Mouse (Mus musculus) urinary bladder, postnatal 36 days (tissue): ENCODE measurements at regions not wholly inside any gene's neighbourhood (a gene's known extent, or its start where the extent isn't known, plus 50 kb on each side); places are given as distances from the start of the nearest gene placed in this dataset.
A peak's percentile ranks its signal among the peaks of the same experiment; 100 is the strongest.

Experiments used
- DNase-seq, 2 experiments: peaks; one replicate each; pipeline ENCODE4 v3.0.0; 2022; ENCODE audit warnings: low spot score in 2 of 2, mixed read lengths in 1 of 2

DNA sequence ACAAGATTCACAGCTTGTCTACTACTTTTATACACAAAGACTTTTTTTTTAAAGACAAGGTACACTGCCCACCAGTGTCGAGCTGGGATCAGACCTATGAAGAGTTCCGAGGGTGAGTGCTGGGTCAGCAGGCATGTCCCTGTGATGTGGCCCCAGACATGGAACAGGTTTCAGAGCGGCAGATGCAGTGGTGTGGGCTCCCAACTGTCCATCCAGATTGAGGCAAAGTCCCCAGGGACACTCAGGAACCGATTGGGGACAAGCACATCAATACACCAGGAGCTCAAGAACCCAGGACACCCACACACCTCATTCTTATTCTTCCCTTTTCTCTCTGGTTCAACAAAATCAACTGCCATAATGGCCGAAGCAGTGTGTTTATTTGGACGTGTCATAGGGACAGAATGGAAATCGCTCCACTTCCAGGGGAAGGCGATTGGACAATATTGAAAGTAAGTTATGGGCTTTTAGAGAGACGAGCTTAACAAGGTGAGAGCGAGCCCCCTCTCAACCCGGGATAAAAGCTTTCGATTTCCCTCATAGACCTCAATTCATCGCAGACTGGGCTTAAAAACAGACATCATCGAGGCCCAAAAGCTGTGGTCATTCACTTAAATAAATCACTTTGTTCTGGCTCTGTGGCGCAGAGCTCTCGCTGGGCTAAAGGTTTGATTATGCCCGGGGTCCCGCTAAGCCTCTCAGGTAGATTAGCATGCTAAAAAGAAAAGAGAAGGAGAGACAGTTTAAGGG lies 127.6 kb upstream of the Zdhhc25 start:
- DNase-seq: no peak

DNA sequence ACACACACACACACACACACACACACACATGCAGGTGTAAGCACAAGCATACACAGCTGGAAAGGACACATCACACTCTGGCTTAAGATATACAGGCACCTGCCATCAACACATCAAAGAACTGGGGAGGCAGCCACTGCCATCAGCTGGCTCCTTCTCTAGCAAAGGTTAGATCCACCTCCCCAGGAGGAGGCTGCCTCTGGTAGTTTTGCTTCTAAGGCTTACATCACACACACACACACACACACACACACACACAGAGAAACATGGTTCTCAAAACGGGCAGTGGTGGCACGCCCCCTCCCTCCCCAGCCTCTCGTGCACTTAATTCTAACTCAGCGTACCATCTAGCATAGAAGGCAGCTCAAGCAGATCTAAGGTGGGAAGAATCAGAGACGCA lies 126.9 kb upstream of the Zdhhc25 start:
- DNase-seq: no peak

DNA sequence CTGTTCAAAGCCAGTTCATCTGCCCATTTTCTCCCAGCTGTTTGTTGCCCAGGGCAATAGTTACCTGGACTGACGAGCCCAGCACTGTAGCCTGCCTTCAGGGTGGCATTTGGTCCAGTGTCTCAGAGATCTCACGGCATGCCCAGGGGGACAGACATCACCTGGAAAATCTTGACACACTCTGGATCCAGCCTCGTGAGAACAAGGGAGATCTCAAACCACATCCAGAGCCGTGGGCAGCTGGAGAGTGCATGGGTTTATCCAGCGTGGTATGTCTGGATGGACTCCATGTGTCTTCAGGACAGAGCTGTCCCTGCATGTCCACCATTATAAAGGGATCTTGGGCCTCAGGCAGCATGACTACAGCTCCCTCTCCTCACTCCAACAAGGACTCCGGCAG lies 116.6 kb upstream of the Zdhhc25 start:
- DNase-seq: no peak

DNA sequence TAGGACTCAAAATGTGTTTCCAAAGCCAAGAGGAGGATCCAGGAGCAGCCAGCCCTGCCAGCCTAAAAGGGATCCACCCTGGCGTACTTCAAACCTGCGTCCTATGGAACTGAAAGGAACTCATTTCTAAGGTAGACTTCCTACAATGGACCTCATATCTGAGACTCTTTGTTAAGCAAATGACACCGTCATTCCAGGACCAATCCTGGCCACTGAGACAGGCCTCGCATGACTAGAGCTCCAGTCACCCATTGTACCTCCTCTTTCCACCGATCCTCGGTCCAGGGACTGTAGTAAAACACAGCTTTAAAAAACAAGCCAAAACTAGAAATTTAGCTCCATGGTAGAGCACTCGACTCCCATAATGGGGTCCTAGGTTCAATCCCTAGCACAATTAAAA lies 110.4 kb upstream of the Zdhhc25 start:
- DNase-seq: no peak

DNA sequence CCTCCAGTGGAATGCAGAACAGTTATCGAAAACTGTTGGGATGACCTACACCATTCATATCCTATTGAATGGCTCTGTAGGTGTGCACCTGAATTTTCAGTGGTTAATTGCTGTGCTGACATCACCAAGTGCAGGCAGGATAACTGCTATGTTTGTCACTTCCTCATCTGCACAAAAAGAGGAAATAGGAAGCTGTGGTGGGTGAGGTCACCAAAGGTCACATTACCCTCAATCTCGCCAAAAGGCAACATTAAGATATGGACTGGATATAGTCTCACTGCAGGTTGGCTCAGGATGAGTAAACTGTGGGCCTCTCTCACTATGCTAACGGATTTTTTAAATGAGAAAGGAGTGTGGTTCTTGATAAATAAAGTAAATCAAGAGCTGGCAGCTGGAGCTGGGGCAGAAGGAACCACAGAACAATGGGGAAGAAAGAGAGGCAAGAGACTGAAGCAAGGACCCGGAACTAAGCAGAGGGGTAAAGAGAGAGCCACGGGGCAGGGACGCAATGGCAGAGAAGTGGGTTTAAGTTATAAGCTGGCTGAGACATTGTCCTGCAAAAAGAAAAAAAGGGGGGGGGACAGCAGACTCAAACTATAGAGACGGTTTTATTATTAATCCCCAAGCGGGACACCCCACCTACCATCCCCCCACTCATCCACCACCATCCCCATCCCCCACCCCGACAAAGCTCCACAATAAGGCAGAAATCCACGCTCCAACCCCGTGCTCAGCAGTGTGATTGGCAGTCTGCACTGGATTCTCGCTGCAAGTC lies 109.6 kb upstream of the Zdhhc25 start:
- no peak for DNase-seq

DNA sequence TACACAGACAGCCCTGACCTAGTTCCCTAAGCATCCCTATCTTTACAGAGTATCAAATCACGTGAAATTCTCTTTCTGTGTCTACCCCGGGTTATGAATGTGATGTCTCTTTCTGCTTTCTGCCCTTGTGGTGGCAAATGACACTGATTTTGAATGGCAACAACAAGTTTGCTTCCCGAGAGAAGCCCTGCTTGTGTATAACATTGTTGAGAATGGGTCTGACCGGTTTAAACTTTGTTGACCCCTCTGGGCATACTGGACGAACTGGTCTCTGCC lies 109.1 kb upstream of the Zdhhc25 start:
- DNase-seq: no peak

DNA sequence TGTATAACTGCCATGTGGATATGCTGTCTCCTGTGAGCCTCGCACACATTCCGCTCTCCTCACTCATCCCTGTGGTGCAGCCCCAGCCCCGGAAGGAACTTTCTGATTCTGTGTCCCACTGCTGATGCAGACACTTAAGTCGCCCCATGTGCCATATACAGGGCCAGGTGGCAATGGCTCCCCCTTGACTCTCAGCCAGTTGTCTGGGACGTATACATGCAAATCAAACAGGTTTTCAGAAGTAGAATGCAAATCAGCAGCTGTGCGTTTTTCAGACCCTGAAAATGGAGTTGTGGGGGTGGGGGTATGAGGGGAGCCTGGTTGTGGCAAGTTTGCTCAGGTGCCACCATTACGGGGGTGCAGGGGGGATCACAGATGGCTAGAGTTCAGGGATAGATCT lies 102.1 kb upstream of the Zdhhc25 start:
- no peak for DNase-seq

DNA sequence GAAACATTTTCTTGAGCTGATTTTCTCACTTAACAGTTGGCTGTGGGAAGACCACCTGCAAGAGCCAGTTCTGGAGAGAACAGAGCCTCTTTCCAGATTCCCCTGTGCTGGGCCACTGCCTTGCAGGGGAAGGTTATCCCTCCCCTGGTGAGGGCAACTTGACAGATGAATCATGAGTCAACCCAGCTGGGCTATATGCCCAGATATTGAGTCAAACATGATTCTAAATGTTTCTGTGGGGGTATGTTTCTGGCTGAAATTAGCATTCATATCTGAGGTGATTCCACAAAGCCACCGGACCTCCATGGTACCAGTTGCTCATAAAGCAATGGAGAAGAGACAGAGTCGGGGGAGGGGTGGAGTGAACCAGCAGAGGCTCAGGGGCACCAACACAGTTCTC lies 97.8 kb upstream of the Zdhhc25 start:
- DNase-seq: peak in 1 of 2 experiments; percentile 2

DNA sequence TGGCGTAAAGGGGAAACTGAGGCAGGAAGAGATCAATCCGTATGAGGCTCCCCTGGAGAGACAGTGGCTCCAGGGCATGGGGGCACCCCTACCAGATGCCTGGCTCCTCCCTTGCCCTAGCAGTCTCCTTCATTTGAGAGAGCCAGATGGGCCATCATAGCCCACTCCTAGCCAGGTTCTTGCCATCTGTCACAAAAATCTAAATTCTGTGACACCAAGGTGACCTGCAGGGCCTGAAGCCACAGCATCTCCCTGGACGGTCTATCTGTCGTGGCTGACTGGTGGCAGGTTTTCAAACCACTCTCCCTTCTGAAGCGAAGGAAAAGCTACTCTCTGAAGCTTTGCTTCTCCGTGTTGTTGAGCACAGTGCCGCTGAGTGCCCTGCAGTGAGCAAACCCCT lies 96.2 kb upstream of the Zdhhc25 start:
- no peak for DNase-seq

DNA sequence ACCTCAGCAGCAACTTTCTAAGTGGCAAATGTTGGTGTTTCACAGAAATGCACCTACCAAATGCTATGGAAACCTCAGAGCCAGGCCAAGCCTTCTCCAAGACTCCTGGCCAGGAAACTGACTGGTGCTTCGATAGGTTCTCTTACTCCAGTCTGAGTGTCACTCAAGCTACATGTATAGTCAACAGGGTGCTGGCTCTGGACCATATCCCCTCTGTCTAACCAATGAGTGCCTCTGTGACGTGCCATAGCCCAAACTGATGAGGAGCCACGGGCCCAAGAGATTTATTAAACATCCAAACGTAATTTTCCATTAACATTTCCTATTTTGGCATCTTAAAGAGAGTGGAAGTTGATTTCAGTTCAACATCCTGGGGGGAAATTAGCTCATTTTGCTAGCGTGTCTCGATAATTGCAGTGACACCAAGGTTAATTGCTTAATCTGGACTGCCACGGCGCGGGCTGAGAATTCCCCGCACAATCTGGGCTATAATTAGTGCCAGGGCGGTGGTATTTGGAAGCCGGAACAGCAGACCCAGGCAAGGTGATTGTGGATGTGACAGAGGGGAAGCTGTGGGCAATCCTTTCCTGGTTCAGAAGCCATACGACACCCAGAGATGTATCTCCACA lies 94.5 kb upstream of the Zdhhc25 start:
- DNase-seq: no peak

DNA sequence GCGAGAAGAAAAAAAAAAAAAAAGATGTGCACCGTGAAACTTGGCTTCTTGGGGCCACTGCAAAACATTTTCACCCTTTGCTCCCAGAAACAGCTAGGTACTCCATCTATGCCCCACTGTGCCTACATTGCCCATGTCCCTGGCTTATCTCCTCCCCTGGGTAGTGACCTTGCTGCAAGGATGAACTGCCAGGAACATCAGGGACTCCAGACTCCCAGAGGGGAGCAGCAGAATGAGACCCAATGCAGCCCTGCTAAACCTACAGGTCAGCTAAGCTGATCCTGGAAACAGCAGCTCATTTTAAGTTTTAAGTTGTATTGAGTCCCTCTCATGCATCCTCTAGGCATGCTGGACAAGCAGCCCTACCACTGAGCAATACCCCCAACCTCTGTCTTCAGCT lies 92.2 kb upstream of the Zdhhc25 start:
- DNase-seq: no peak

DNA sequence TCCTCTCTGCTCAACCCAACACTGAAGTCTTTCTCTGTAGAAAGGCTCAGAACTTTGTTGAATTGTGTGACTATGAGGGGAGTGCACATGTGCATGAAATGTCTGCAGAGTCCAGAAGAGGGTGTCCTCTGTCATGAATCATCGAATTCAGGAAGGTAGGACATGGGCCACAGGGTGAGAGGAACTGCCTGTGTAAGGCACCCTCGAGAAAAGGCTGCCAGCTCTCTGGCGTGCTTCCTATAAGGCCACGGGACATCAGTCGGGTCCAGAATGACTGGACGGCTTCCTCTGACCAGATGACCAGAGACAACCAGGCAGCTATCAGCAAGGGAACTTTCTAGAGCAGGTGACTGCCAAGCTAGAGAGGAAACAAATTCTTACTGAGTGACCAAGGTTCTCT lies 91.1 kb upstream of the Zdhhc25 start:
- DNase-seq: peak in 1 of 2 experiments; percentile 9

DNA sequence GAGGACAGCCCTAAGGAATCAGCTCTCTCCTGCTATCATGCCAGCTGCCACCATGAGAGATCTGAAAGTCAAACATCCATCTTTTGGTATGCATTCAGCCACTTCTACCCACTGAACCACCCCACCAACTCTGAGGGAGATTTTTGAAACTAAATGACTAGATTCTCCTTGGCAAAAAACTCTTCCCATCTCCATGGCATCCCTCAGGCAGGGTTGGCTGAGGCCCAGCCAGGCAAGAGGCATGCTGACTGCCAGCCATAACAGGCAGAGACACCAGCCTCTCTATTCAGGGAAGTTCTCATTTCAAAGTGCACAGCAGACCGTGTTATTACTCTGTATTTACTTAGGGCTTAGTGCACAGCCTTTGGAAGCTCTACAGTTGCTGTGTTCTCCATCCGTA lies 90.5 kb upstream of the Zdhhc25 start:
- DNase-seq: no peak

DNA sequence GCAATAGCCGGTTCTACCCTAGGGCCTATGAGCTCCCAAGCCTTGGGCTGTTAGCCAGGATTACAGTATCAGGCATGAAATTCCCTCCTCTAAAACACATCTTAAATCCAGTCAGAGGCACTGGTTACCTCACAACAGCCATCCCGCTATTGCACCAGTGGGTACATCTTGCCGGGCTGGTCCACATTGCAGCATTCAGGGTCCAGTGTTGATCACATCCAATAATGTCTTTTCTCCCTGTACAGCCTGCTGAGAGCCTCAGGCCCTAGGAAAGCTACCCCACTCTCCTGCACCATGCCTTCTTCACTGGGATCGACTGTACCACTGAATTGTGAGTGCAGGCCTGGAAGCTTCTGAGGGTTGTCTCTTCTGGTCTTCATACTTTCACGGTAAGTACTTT lies 86.0 kb upstream of the Zdhhc25 start:
- no peak for DNase-seq

DNA sequence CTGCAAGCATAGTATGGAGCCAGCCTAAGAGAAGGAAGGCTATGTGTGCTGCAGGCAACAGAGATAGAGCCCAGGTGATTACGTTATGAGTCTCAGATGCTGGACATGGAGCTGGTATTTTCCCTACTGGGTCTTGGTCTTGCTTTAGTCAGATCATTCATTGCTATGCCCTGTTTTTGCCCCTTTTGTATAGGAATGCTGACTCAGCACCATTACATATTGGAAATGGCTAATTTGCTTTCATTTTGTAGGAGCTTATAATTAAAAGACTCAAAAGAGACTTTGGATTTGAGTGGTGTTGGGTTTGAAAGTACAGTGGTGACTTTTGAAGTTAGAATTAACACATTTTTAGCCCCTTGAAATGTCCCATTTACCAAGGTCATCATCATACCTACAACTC lies 68.9 kb upstream of the Zdhhc25 start:
- DNase-seq: no peak

DNA sequence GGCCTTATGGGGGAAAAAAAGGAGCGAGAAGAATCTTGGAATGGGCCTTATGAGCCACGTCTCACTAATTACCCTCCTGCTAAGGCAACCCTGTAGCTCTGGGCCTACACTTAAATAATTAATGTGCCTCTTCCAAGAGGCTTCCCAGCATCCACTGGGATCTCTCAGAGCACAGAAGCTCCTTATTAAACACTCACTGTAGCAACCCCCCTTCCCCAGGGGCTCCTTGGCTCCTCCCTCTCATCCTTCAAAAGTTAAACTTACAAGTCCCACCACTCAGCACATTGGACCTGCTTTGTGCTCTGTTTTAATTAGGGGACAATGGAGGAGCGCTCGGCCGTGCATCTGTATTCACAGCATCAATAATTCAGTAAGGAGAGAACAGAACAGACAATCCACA lies 68.1 kb upstream of the Zdhhc25 start:
- no peak for DNase-seq

DNA sequence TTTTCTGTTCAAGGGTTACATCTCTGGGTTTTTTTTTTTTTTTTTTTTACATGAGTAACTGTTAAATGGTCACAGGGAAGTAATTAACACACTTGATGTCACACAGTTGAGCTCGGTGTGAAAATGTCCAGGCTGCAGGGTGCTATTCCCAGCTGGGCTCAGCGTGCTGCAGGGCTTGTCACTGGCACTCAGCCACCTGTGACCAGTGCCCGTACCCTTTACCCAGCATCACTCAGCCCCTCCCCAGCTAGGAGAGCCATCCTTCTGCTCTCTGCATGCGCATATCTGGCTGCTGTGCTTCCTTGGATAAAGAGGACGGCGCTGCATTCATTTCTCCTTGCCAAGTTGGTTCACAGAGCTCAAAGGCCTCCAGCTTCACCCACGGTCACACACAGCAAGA lies 66.7 kb upstream of the Zdhhc25 start:
- no peak for DNase-seq

DNA sequence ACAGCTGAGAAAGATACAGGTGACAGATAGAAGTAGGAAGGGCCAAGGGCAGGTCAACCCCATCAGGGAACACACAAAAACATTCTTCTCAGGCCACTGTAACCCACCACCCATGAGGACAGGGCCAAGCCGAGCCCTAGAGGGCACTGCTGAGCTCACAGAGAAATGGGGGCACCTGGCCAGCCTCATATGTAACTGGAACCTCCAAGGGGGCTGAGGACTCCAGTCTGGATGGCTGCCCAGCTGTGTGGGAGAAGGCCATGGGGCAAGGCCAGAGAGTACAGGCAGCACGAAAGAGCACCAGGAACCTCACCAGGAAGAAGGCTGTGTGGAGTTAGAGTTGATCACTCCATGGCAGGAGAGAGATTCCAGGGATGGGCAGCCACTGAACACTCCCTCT lies 64.6 kb upstream of the Zdhhc25 start:
- DNase-seq: no peak

DNA sequence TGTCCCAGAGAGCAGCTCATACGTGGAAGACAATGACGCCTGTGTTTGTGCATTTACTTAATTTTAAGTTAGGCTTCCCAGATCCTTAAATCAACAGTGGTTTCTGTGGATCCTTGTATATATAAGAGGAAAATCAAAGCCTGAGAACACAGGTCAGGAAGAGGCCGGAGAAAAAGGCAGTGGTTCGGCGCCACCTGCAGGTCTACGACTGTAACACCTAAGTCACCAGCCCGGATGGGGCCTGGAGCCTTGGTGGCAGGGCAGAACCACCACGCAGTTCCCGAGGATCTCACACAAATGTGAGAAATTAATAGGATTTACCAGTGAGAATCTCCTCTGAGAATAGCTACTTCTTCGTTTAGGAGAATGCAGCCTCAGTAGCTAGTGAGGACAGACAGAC lies 62.9 kb upstream of the Zdhhc25 start:
- DNase-seq: no peak

DNA sequence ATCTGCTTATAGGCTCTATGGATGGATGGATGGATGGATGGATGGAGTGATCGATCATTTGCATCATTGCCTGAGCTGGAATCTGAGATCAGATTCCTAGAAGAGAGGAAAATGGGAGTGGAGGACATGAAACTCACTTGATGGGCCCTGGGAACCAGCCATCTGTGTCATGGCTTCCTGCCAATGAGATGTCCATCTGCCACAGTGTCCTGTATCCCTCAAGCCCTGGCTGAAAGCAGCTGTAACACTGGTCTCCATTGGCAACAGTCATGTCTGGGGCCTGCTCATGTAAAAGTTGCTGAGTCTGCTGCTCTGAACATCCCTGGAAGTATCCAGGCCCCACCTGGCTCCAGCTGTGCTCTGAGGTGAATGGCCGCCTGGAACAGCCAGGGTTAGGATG lies 57.5 kb upstream of the Zdhhc25 start:
- no peak for DNase-seq

DNA sequence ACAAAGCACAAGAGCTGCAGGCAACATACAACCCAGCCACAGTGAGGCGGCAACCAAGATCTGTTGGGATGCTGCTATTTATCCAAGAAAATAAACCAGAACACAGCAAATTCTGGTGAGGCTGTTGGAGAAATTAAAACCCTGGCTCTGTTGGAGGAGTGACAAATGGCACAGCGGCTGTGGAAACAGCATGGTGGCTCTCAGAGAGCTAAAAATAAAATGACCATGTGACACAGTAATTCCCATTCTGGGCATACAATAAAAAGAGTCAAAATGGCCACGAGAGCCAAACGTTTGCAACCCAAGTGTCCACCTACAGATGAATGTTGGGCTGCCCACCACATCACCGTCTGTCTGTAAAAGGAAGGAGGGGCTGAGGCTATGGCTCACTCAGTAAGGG lies 55.9 kb upstream of the Zdhhc25 start:
- no peak for DNase-seq

DNA sequence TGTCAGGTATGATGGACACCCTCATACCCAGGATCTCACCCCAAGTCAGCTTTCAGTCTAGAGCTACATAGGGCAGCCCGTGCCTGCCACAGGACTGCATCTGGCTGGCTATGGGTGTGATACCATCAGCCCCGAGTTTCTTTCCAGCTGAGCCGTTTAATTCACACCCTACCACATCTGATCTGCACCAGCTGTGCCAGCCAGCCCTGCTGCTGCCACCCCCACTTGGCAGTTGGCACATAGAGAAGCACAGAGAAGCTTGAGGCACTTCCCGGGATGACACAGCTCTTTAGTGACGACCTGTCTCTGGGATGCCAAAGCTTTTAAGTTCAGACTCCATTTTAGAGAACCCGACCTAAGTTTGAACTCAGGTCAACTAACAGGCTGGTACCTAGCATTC lies 51.8 kb upstream of the Zdhhc25 start:
- DNase-seq: no peak
